In the genomic region with DNA sequence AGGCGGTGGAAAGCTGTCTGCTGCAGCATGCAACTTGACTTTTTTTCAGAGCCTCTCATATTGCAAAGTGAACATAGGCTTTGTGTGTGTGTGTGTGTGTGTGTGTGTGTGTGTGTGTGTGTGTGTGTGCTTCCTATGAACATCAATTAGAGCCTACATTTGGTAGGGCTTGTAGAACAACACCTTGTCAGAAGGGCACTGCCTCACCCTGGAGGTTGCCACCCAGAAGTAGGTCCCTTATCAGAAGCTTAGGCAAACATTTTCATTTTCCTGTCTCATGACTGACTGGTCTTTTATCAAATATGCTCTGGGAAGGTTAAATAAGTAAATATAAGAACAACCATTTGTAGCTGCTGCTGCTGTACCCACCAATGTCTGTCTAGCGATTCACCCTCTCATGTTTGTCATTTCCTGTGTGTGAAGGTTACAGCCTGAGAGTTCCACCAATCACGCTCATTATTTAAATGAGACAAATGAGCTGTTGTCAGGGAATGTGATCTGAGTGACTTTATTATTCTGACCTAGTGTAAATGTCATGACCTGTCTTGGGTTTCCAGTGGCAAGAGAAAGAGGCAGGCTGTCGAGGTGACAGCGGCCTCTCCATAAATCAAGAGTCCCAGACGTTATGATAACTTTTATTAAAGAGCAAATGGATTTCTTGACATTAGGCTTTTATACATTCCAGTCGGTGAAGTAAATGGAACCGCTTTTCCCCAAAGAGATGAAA, we compare ENCODE assay signal across 16 mouse cellular contexts.
DNase-seq lines count a peak whose midpoint lies in the region; ATAC-seq and TF ChIP-seq lines count a peak whose summit lies in the region.
"Had no signal": no experiment of that assay in that cellular context is flagged by ENCODE, and none has a peak within 500 bp of the region (broad histone marks: within the 10 kb centered on the region; RNA-seq: fewer than 3 reads in every experiment).

No protein-coding gene starts in this region.

- no peak overlapping the region for H3K9ac ChIP-seq in intestine, embryonic 14.5 days (ENCODE audit: low read length)
- no peak overlapping the region for H3K9ac ChIP-seq in intestine, postnatal 0 days (ENCODE audit: low read depth, low read length)
- H3K9ac ChIP-seq in neural tube, embryonic 14.5 days (replicated peaks; ENCODE audit: low read depth, low read length), result no peak overlapping the region
- H3K9ac ChIP-seq in neural tube, embryonic 15.5 days (replicated peaks), result no peak overlapping the region
- no peak overlapping the region for H3K9ac ChIP-seq in hindbrain, embryonic 16.5 days (ENCODE audit: low read depth, low read length)
- H3K9ac ChIP-seq: heart, embryonic 15.5 days; limb, embryonic 12.5 days; liver, embryonic 14.5 days; midbrain, embryonic 12.5 days had no signal

- DNase-seq in intestine, embryonic 14.5 days (ENCODE audit: low spot score), result no peak
- no peak for DNase-seq in layer of hippocampus, adult 8-10 months (ENCODE audit: low spot score in 2 of 2)
- DNase-seq in frontal cortex, adult 2 months (ENCODE audit: extremely low spot score in 1 of 2, low spot score in 1 of 2), result no peak
- DNase-seq: adrenal gland, postnatal 10 days; cerebellum, adult 2 months; kidney, postnatal 36 days; lung, postnatal 36 days had no signal

- TF ChIP-seq CTCF in intestine, postnatal 0 days (IDR thresholded peaks at IDR 0.05; ENCODE audit: low read depth), result no peak

- H3K4me2 ChIP-seq in intestine, embryonic 14.5 days (ENCODE audit: low read length), result no peak overlapping the region
- no peak overlapping the region for H3K4me2 ChIP-seq in intestine, postnatal 0 days (replicated peaks; ENCODE audit: low read depth)
- no peak overlapping the region for H3K4me2 ChIP-seq in neural tube, embryonic 14.5 days (ENCODE audit: low read depth, low read length)
- H3K4me2 ChIP-seq in neural tube, embryonic 15.5 days, result no peak overlapping the region
- H3K4me2 ChIP-seq in hindbrain, embryonic 16.5 days (ENCODE audit: low read length), result no peak overlapping the region
- H3K4me2 ChIP-seq: heart, embryonic 15.5 days; limb, embryonic 12.5 days; midbrain, embryonic 12.5 days had no signal

- H3K27ac ChIP-seq in intestine, embryonic 14.5 days (ENCODE audit: low read depth), result no peak overlapping the region
- no peak overlapping the region for H3K27ac ChIP-seq in intestine, postnatal 0 days (ENCODE audit: low read depth, low read length)
- no peak overlapping the region for H3K27ac ChIP-seq in neural tube, embryonic 14.5 days (ENCODE audit: low read depth, low read length)
- H3K27ac ChIP-seq in neural tube, embryonic 15.5 days (replicated peaks), result no peak overlapping the region
- no peak overlapping the region for H3K27ac ChIP-seq in hindbrain, embryonic 16.5 days (ENCODE audit: low read depth, low read length)
- H3K27ac ChIP-seq: heart, embryonic 15.5 days; limb, embryonic 12.5 days; liver, embryonic 14.5 days; midbrain, embryonic 12.5 days had no signal

- ATAC-seq in intestine, embryonic 14.5 days (replicated peaks; ENCODE audit: low FRiP score, low TSS enrichment, low read depth), result 0 out of 2 replicates have a peak, but pooled peaks have one; percentile 32
- ATAC-seq in intestine, postnatal 0 days, result no peak
- ATAC-seq in neural tube, embryonic 14.5 days (ENCODE audit: low read depth), result peak; percentile 44; the same call in 1 of the 2 replicates
- no peak for ATAC-seq in neural tube, embryonic 15.5 days (ENCODE audit: low FRiP score)
- ATAC-seq in hindbrain, embryonic 16.5 days, result 0 out of 2 replicates have a peak, but pooled peaks have one; percentile 27

- no peak overlapping the region for H3K4me3 ChIP-seq in intestine, embryonic 14.5 days (ENCODE audit: low read depth, low read length)
- no peak overlapping the region for H3K4me3 ChIP-seq in intestine, postnatal 0 days (ENCODE audit: low read depth, low read length)
- no peak overlapping the region for H3K4me3 ChIP-seq in neural tube, embryonic 14.5 days (ENCODE audit: low read depth, low read length)
- H3K4me3 ChIP-seq in neural tube, embryonic 15.5 days (replicated peaks), result no peak overlapping the region
- no peak overlapping the region for H3K4me3 ChIP-seq in hindbrain, embryonic 16.5 days (ENCODE audit: low read length)
- H3K4me3 ChIP-seq: erythroblast, embryonic 14.5 days; heart, embryonic 15.5 days; limb, embryonic 12.5 days; midbrain, embryonic 12.5 days had no signal

- WGBS in intestine, embryonic 14.5 days, result 33% methylated on average over 8 of the region's 8 CpGs
- 30% methylated on average over 8 of the region's 8 CpGs for WGBS in intestine, postnatal 0 days
- 38% methylated on average over 8 of the region's 8 CpGs for WGBS in neural tube, embryonic 14.5 days
- 42% methylated on average over 8 of the region's 8 CpGs for WGBS in neural tube, embryonic 15.5 days
- WGBS in hindbrain, embryonic 16.5 days, result 30% methylated on average over 8 of the region's 8 CpGs

- H3K9me3 ChIP-seq in intestine, embryonic 14.5 days (ENCODE audit: control insufficient read depth, low read length), result no peaks in the 10 kb centered on the region
- no peaks in the 10 kb centered on the region for H3K9me3 ChIP-seq in intestine, postnatal 0 days (ENCODE audit: control insufficient read depth)
- H3K9me3 ChIP-seq in neural tube, embryonic 14.5 days (ENCODE audit: control insufficient read depth, low read length), result no peaks in the 10 kb centered on the region
- H3K9me3 ChIP-seq in neural tube, embryonic 15.5 days (replicated peaks), result no peaks in the 10 kb centered on the region
- no peaks in the 10 kb centered on the region for H3K9me3 ChIP-seq in hindbrain, embryonic 16.5 days (ENCODE audit: control insufficient read depth, low read length)
- H3K9me3 ChIP-seq: heart, embryonic 15.5 days; limb, embryonic 12.5 days; midbrain, embryonic 12.5 days had no signal

- no peaks in the 10 kb centered on the region for H3K27me3 ChIP-seq in intestine, embryonic 14.5 days (replicated peaks; ENCODE audit: control insufficient read depth, insufficient read depth, low read length)
- H3K27me3 ChIP-seq in intestine, postnatal 0 days (replicated peaks; ENCODE audit: control insufficient read depth, insufficient read depth, low read length), result no peaks in the 10 kb centered on the region
- H3K27me3 ChIP-seq in neural tube, embryonic 14.5 days (ENCODE audit: control insufficient read depth, insufficient read depth, low read length), result no peaks in the 10 kb centered on the region
- 0 out of 2 replicates have a peak, but pooled peaks cover 3% of the 10 kb centered on the region for H3K27me3 ChIP-seq in neural tube, embryonic 15.5 days (replicated peaks)
- no peaks in the 10 kb centered on the region for H3K27me3 ChIP-seq in hindbrain, embryonic 16.5 days (replicated peaks; ENCODE audit: control insufficient read depth, insufficient read depth, low read length)
- H3K27me3 ChIP-seq: heart, embryonic 15.5 days; midbrain, embryonic 12.5 days had no signal

- no peaks in the 10 kb centered on the region for H3K36me3 ChIP-seq in intestine, embryonic 14.5 days (ENCODE audit: control insufficient read depth, insufficient read depth, low read length)
- H3K36me3 ChIP-seq in intestine, postnatal 0 days (ENCODE audit: control insufficient read depth, insufficient read depth), result no peaks in the 10 kb centered on the region
- no peaks in the 10 kb centered on the region for H3K36me3 ChIP-seq in neural tube, embryonic 14.5 days (ENCODE audit: control insufficient read depth, insufficient read depth, low read length)
- no peaks in the 10 kb centered on the region for H3K36me3 ChIP-seq in neural tube, embryonic 15.5 days
- no peaks in the 10 kb centered on the region for H3K36me3 ChIP-seq in hindbrain, embryonic 16.5 days (ENCODE audit: control insufficient read depth, insufficient read depth, low read length)
- H3K36me3 ChIP-seq: heart, embryonic 15.5 days; limb, embryonic 12.5 days; midbrain, embryonic 12.5 days had no signal

- no peaks in the 10 kb centered on the region for H3K4me1 ChIP-seq in intestine, embryonic 14.5 days (replicated peaks; ENCODE audit: control insufficient read depth, insufficient read depth, low read length)
- H3K4me1 ChIP-seq in intestine, postnatal 0 days (replicated peaks; ENCODE audit: control insufficient read depth, insufficient read depth, low read length), result no peaks in the 10 kb centered on the region
- 0 out of 2 replicates have a peak, but pooled peaks cover 4% of the 10 kb centered on the region for H3K4me1 ChIP-seq in neural tube, embryonic 14.5 days (ENCODE audit: control insufficient read depth, insufficient read depth, low read length)
- 0 out of 2 replicates have a peak, but pooled peaks cover 4% of the 10 kb centered on the region for H3K4me1 ChIP-seq in neural tube, embryonic 15.5 days
- H3K4me1 ChIP-seq in hindbrain, embryonic 16.5 days (ENCODE audit: control insufficient read depth, insufficient read depth, low read depth, low read length), result peaks cover 3% of the 10 kb centered on the region; the same call in 1 of the 2 replicates
- H3K4me1 ChIP-seq: heart, embryonic 15.5 days had no signal

Comparison
In these comparisons a context has a peak if more than half of its experiments do, and no peak if none do; other contexts are left out.
1. ATAC-seq: peak in intestine, embryonic 14.5 days (single experiment), neural tube, embryonic 14.5 days (single experiment) and hindbrain, embryonic 16.5 days (single experiment); none in intestine, postnatal 0 days (single experiment) and neural tube, embryonic 15.5 days (single experiment).